Mouse (Mus musculus) lung, postnatal 0 days (tissue): Measurements from ENCODE around the gene Fzd4. TPM values are rescaled to one million over a fixed set of nuclear protein-coding genes. Genes with fewer than 3 reads are reported as not detected.

Experiments used
- ATAC-seq: fragments of 200-750 bp; cut with Nextera tagmentation; 2 replicates; pipeline ENCODE4 v1.8.0; 2017; ENCODE audit warnings: moderate library complexity
- DNase-seq: peaks from one replicate; pipeline ENCODE4 v3.0.0-alpha.2; 2016; ENCODE audit warnings: low spot score
- H3K27ac ChIP-seq: fragments of 300-500 bp; sonication (generic); 2 replicates; pipeline ENCODE4 v1.5.1; 2014; ENCODE audit warnings: antibody characterized with exemption, mild to moderate bottlenecking, low read length, mixed read lengths
- H3K27me3 ChIP-seq: fragments of 300-500 bp; sonication (generic); replicated peaks from 2 replicates; pipeline ENCODE4 v1.6.1; 2014; ENCODE audit warnings: low read length, mixed read lengths; ENCODE audit not compliant: insufficient read depth
- H3K36me3 ChIP-seq: fragments of 300-500 bp; sonication (generic); 2 replicates; pipeline ENCODE4 v1.6.1; 2014; ENCODE audit warnings: low read length, mixed read lengths; ENCODE audit not compliant: insufficient read depth
- H3K4me1 ChIP-seq: fragments of 300-500 bp; sonication (generic); 2 replicates; pipeline ENCODE4 v1.6.1; 2014; ENCODE audit warnings: antibody characterized with exemption, low read depth, low read length, mixed read lengths; ENCODE audit not compliant: insufficient read depth
- H3K4me2 ChIP-seq: fragments of 300-500 bp; sonication (generic); replicated peaks from 2 replicates; pipeline ENCODE4 v1.6.1; 2014; ENCODE audit warnings: low read depth, mild to moderate bottlenecking, low read length, moderate library complexity, mixed read lengths
- H3K4me3 ChIP-seq: fragments of 300-500 bp; sonication (generic); 2 replicates; pipeline ENCODE4 v1.5.1; 2014; ENCODE audit warnings: low read depth, low read length
- H3K9ac ChIP-seq: fragments of 300-500 bp; sonication (generic); replicated peaks from 2 replicates; pipeline ENCODE4 v1.6.1; 2014; ENCODE audit warnings: low read depth, mild to moderate bottlenecking
- H3K9me3 ChIP-seq: fragments of 300-500 bp; sonication (generic); 2 replicates; pipeline ENCODE4 v1.6.1; 2016; ENCODE audit warnings: low read length, mixed read lengths
- CTCF ChIP-seq: IDR thresholded peaks from 2 replicates; pipeline ENCODE4 v1.5.1; 2016; ENCODE audit warnings: antibody characterized with exemption, mild to moderate bottlenecking
- EP300 ChIP-seq: IDR thresholded peaks from 2 replicates; pipeline ENCODE4 v1.6.1; 2016; ENCODE audit warnings: antibody characterized with exemption, mild to moderate bottlenecking, control low read depth
- WGBS: fragments of 180-500 bp; shearing (Covaris S2); extraction: QIAGEN DNeasy Blood & Tissue Kit; methylation state at CpG from one replicate; pipeline ENCODE4 v1.1.7; 2014; 5-methylcytosine and 5-hydroxymethylcytosine counted together
- polyA plus RNA-seq: library from polyadenylated mRNA; unstranded; fragments of >200 nt; fragmentation: Nextera tagmentation; extraction: Ambion mirVana; gene quantifications from 2 replicates; pipeline ENCODE4 v1.2.1, GENCODE M21; 2015

Gene Fzd4
- polyA plus RNA-seq, 1 experiment from 2014 or later: 14.3 TPM

- DNase-seq (peak; percentile 46), ATAC-seq (peak; percentile 74)
- no peak for TF ChIP-seq EP300
- no peak for TF ChIP-seq CTCF
- H3K9me3 ChIP-seq: no peaks in the 10 kb centered on the region
- H3K4me2 ChIP-seq: no peak overlapping the region
- H3K9ac ChIP-seq: no peak overlapping the region
- no peaks in the 10 kb centered on the region for H3K36me3 ChIP-seq
- no peak overlapping the region for H3K27ac ChIP-seq
- no peak overlapping the region for H3K4me3 ChIP-seq
- 55% methylated on average over 1 of the region's 1 CpGs for WGBS
- no peaks in the 10 kb centered on the region for H3K27me3 ChIP-seq
- no peaks in the 10 kb centered on the region for H3K4me1 ChIP-seq
Observed at GRCm38 (mm10) chr7:89429326-89429725, 25.2 kb downstream of the Fzd4 start.

DNA sequence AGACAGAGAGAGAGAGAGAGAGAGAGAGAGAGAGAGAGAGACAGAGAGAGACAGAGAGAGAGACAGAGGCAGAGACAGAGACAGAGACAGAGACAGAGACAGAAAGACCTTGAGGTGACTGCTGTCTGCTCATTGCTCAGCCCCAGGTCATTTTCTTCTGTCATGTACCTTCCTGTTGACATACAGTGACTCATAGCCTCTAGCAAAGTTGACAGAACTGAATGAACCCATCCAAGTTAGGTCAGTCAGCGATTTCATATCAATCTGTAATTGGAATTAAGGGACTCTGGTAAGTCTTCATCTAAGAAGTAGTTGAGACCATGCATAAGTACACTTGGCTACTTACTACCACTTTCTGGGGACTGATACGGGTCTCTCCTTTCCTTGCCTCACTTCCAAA, 27.0 kb downstream of the Fzd4 start:
- DNase-seq (no peak), ATAC-seq (no peak)
- Histone ChIP-seq H3K4me3 (no peak overlapping the region), H3K4me2 (no peak overlapping the region), H3K27me3 (no peaks in the 10 kb centered on the region), H3K36me3 (no peaks in the 10 kb centered on the region), H3K27ac (no peak overlapping the region), H3K4me1 (no peaks in the 10 kb centered on the region), H3K9ac (no peak overlapping the region), H3K9me3 (no peaks in the 10 kb centered on the region)
- WGBS: 78% methylated on average over 2 of the region's 2 CpGs
- TF ChIP-seq CTCF: no peak
- TF ChIP-seq EP300: no peak

DNA sequence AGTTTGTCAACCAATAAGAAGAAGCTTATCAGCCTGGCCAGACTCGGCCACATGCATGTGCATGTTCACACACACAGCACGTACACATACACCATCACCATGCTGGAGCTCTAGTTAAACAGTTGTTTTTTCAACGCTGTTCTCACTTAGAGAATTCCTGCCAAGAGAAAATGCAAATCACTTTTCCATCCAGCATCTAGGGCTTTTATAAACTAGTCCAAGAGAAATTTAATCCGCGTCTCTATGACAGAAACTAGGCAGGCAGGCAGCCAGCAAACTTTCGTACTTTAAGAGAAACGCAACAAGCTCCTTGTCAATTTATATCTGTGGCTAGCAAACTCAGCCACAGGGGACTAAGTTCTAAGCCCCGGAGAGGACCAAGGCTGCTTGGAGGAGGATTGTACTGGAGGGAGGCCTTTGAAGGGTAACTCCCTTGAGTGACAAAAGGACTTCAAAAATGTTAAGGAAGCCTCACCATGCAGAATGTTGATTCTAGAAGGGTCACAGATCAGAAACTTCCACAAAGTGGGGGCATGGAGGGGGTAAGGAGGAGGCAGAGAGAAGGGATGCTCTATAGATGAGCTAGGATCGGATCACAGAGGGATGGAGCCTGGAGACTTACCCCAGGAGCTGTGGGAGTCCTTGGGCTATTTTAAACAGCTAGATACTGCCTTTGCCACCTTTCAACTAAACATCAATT, 29.2 kb downstream of the Fzd4 start:
- H3K4me3 ChIP-seq: no peak overlapping the region
- ATAC-seq: no peak
- TF ChIP-seq CTCF (no peak), EP300 (no peak)
- H3K27me3 ChIP-seq: no peaks in the 10 kb centered on the region
- WGBS: 55% methylated on average over 9 of the region's 9 CpGs
- H3K27ac ChIP-seq: no peak overlapping the region
- H3K4me2 ChIP-seq: no peak overlapping the region
- no peak overlapping the region for H3K9ac ChIP-seq
- no peaks in the 10 kb centered on the region for H3K36me3 ChIP-seq
- no peak for DNase-seq
- no peaks in the 10 kb centered on the region for H3K9me3 ChIP-seq
- no peaks in the 10 kb centered on the region for H3K4me1 ChIP-seq

DNA sequence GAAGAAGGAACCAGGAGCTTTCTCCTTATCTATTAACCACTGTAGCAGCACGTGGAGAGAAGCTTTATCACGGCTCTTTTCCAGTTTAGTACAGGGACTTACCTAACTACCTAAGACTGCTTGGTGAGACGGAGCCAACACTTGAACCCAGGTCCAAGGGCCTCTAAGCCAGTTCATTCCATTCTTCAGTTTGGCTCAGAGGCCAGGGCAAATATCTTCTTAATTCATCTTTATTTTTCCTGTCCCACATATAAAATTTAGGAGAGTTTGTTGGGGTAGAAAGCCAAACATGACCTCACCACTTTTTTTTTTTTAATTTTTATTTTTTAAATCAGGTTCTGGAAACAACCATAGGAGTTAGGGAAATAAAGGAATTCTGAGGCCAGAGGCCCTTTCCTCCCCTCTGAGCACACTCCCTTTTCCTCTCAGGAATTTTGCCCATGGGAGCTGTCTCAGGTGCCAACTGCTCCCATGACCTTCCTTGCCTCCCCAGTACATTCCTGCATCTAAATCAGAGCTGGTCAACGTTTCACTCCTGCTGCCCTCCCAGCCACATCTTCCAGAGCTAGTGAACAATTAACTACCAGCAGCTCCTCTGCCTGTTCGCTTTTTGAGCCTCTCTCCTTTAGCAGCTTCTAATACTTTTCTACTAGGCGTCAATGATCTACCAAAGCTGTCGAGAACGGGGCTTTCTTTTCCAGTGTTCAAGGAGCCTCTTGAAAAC, 29.9 kb downstream of the Fzd4 start:
- WGBS: 31% methylated on average over 8 of the region's 8 CpGs
- H3K4me3 ChIP-seq: no peak overlapping the region
- H3K27me3 ChIP-seq: no peaks in the 10 kb centered on the region
- H3K9me3 ChIP-seq: no peaks in the 10 kb centered on the region
- no peak overlapping the region for H3K9ac ChIP-seq
- no peak overlapping the region for H3K4me2 ChIP-seq
- peak; percentile 59 for DNase-seq
- TF ChIP-seq EP300 (no peak), CTCF (no peak)
- no peak overlapping the region for H3K27ac ChIP-seq
- no peaks in the 10 kb centered on the region for H3K4me1 ChIP-seq
- ATAC-seq: peak; percentile 46
- no peaks in the 10 kb centered on the region for H3K36me3 ChIP-seq

DNA sequence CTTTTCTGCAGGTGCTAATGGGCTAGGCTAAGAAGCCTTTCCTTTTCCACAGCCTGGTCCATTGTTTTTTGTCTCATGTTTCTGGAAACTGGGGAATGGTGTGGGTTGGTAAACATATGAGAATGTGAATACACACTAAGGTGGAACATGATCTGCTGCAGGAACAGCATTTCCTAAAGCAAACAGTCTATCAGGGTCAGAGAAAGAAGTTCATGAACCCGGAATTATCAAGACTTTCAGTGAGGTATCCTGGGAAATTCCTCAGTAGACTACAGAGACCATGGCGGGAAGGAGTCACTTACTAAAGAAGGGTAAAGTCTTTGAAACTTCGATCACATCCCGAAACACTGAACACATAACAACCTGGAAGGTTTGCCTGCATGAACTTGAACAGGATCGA, 32.2 kb downstream of the Fzd4 start:
- H3K9me3 ChIP-seq: no peaks in the 10 kb centered on the region
- no peak overlapping the region for H3K4me2 ChIP-seq
- H3K36me3 ChIP-seq: no peaks in the 10 kb centered on the region
- ATAC-seq (no peak), DNase-seq (no peak)
- 67% methylated on average over 5 of the region's 5 CpGs for WGBS
- H3K27ac ChIP-seq: no peak overlapping the region
- no peaks in the 10 kb centered on the region for H3K27me3 ChIP-seq
- no peak overlapping the region for H3K9ac ChIP-seq
- no peak overlapping the region for H3K4me3 ChIP-seq
- TF ChIP-seq EP300: no peak
- TF ChIP-seq CTCF: no peak
- no peaks in the 10 kb centered on the region for H3K4me1 ChIP-seq

GRCm38 (mm10) chr7:89437589-89437988, 33.4 kb downstream of the Fzd4 start:
- Histone ChIP-seq H3K27ac (no peak overlapping the region), H3K4me2 (no peak overlapping the region), H3K27me3 (no peaks in the 10 kb centered on the region), H3K9ac (no peak overlapping the region), H3K4me1 (no peaks in the 10 kb centered on the region), H3K36me3 (no peaks in the 10 kb centered on the region), H3K9me3 (no peaks in the 10 kb centered on the region), H3K4me3 (no peak overlapping the region)
- no peak for TF ChIP-seq EP300
- TF ChIP-seq CTCF: peak; percentile 83
- peak; percentile 85 for DNase-seq
- 39% methylated on average over 4 of the region's 4 CpGs for WGBS
- ATAC-seq: peak; percentile 43; the same call in 1 of the 2 replicates
